Mouse (Mus musculus): ENCODE results near the gene Usp51.
"Not testable (repeated sequence)": the region's sequence is repeated elsewhere in the genome, so short reads cannot be mapped to it uniquely, and the experiment has no call there.

The Usp51 gene

DNA sequence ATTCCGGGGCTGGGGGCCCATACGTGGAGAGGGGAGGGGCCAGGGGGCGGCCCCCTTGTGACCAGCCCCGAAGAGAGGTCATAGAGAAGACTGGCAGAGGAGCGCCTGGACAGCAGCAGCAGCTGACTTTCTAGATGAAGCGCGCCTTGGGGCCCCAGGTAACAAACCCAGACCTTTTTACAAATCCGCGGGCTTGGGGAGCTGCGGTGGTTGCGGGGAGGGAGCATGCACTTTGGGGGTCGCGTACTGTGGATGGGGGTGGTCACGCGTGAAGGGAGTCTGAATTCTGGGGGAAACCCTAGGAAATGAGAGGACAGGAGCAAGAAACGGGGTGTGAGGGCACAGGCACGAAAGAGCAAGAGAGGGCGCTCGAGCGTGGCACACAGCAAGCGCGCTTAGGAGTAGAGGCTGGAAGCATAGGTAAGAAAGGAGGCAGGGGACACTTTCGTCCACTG is at the start of gene Usp51:
Usp51 (plus strand) TSS at position 83 of the 455 bp plus-strand sequence.
- DNase-seq (ENCODE audit: low spot score) = no peak

DNA sequence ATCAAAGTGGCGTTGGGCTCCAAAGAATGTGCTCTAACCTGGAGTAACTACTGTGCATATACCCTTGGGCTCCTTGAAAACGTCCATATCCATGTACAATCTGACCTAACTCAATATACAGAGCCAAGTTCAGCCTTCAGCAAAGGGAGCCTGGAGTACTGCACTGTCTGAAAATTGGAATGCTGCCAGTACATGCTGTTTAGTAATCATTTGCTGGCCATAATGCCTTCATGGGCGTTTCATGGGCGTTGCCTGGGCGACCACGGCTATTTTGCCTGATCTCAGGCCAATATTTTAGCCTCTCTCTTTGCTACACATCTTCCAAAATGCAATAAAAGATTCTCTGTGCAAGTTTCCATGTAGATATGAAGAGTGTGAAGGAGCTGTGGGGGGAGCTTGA is 36.7 kb upstream of the Usp51 start:
- no peak for DNase-seq (ENCODE audit: low spot score)

DNA sequence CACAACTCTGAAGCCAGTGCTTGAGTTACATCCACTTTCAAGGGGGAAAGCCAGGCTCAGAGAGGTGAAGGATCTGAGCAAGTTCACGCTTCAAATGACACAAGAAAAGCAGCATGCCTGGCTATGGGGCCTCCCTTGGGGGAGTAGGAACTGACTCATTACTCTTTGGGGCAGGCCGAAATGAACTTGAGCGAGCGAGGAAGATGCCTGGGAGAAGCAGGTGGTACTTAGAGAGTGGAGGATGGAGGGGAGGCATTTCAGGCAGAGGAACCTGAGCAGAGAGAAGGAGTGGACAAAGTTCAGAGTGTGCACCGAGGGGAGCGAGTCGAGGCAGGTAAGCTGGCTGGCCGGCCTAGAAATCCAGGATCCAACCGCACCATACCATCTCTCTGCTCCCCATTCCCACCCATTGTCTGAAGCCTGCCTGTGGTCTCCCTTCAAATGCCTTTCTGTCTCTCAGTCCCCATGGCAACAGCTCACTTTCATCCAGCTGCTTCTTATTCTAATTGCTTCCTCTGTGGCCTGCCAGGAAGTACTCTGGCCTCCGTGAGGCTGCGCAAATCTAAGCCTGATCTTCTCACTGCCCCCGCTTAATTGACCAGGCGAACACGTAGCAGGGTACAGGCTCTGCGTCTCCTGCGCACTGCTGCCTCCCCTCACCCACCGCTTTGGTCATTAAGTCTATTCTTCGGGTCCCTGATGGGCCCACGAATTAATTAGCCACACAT is 32.6 kb upstream of the Usp51 start:
- not testable (repeated sequence) for DNase-seq (ENCODE audit: low spot score)

DNA sequence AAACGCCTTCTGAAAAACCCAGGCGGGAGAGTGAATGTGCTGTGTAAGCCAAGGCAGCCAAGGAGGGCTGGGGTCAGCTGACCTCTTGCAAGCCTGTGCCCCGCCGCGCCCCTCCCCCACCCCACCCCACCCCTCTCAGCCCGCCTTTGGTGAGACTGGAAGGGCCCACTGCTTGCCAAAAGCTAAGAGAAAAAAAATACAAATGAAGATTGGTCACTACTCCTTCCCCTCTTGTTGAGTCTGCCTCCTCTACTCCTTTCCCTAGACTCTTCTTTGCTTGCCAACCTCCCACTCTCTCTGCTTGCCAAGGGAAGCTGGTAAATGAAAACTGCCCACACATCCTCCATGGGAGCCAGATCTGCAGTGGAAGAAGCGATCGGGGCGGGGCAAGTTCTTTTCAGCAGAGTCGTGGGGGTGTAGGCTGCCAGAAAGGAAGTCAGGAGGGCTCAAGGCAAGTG is 32.0 kb upstream of the Usp51 start:
- no peak for DNase-seq (ENCODE audit: low spot score)

DNA sequence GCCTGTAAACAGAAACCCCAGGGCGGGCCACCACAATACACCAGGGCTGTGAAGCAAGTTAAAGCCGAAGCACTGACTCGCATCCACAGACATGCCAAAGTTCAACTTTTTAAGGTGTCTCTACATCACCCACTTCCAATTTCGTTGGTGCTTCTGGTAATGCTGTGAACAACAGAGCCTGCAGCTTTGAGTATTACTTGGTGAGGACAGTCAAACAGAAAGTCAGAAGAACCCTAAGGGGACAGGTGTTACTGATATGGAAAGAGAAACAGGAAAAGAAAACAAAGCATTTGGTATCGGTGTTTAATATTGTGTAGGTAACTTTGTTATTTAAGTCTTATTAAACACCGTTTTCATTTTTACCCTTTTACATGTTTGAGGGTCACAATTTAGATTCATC is 29.7 kb upstream of the Usp51 start:
- no peak for DNase-seq (ENCODE audit: low spot score)

DNA sequence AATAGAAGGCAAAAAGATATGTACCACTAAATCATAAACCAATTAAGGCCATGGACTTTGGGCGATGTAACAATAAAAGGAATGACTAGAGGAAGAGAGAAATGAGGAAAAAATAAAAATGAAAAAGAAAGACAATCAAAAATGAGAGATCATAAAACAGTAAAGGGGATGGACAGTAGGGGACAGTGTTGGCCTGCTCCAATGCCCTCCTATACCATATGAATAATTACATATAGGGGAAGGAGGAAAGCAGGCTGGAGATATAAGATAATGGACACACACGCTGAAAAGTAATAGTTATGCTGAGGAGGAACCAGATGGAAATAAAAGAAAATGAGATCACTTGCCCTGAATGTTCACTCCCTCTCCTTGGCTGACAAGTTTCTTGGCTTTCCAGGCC is 21.3 kb upstream of the Usp51 start:
- DNase-seq (ENCODE audit: low spot score) = no peak

DNA sequence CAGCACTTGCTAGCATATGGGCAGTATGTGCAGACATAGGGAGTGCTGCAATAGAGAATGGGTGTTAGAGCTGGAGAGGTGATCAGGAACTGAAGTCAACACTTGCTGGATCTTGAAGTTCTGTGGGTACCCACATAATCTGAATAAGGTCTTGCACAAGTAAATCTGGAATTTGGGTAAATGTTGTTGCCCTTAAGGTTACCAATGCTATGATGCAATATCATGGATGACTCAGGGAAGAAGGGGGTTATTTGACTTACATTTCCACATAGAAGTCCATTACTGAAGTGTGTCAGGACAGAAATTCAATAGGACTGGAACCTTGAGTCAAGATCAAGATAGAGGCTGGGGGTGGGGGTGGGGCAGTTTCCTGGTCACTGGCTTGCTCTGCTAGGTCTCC is 16.4 kb upstream of the Usp51 start:
- not testable (repeated sequence) for DNase-seq (ENCODE audit: low spot score)

DNA sequence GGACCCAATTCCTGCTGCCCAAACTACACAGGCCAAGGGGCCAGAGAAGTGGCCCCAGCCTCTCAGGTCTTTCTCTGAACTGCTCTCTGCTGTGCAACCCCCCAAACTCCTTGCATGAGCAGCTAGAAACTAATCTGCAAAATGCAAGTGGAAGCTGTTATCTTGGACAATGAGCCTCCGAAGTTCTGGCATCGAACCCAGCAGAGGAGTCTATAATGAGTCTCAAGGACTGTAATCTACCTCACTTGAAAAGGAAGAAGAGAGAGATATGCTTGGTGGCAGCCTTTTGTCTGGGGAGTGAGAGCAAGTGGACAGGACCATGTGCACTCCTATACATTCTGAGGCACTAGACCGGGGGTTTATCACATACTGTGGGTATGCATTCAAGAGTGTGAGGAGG is 10.2 kb upstream of the Usp51 start:
- not testable (repeated sequence) for DNase-seq (ENCODE audit: low spot score)

DNA sequence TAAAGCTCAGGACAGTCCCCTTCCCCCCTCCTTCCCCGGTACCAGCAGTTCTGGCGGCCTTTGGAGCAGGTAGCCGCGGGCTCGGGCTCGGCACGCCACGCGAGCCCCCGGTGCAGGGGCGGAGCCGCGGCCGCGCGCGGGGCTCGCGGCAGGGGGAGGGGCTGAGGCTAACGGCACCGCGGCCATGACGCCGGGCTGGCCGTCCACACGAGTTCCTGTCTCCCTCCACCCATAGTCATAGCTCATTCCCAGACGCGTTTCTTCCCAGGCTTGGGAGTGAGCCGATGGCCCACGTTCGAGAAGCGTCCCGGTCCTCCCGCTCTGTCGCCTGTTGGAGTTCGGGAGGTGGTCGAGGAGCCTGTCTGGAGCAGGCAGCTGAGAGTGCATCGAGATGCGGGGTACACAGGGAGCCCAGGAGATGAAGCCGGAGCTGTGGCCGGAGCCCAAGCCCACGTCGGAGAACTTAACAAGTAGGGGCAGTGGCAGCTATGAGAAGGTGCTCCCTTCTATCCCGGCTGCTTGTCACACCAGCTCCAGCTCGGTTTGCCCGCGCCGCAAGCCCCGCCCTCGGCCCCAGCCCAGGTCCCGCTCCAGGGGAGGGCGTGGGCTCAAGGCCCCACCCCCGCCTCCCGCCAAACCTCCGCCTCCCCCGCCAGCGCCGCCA is 884 bp downstream of the Usp51 start:
- DNase-seq (ENCODE audit: low spot score) = no peak

DNA sequence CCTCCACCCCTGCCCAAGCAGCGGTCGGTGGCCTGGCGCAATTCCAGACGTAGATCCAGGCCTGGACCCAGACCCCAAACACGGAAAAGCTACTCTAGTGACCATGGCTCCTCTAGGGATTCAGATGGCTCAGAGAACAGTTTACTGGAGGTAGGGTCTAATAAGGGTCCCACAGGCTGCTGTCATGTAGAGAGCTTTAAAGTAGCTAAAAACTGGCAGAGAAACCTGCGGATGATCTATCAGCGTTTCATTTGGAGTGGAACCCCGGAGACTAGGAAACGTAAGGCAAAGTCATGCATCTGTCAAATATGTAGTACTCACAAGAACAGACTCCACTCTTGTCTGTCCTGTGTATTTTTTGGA is 1.4 kb downstream of the Usp51 start:
- no peak for DNase-seq (ENCODE audit: low spot score)

DNA sequence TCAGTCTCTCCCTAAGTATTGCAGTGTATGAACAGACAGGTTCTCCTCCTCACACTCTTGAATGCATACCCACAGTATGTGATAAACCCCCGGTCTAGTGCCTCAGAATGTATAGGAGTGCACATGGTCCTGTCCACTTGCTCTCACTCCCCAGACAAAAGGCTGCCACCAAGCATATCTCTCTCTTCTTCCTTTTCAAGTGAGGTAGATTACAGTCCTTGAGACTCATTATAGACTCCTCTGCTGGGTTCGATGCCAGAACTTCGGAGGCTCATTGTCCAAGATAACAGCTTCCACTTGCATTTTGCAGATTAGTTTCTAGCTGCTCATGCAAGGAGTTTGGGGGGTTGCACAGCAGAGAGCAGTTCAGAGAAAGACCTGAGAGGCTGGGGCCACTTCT is 19.0 kb downstream of the Usp51 start:
- not testable (repeated sequence) for DNase-seq (ENCODE audit: low spot score)

DNA sequence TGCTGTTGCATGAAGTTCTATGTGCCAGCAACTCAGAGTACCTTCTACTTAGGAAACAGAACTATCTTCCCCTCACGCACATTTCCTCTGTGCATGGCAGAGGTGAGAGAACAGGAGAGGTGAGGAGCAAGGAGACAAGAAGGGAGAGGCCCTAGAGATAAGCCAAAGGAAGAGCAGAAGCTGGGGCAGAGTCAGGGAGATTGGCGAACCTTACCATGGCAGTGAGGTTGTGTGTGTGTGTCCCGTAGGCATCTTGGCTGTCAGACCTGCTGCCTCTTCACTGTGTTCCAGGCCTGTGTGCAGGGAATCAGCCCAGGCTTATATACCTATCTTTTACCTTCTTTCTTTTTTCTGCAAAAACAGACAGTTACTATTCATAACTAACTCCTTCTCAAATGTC is 19.4 kb downstream of the Usp51 start:
- DNase-seq (ENCODE audit: low spot score) = not testable (repeated sequence)

DNA sequence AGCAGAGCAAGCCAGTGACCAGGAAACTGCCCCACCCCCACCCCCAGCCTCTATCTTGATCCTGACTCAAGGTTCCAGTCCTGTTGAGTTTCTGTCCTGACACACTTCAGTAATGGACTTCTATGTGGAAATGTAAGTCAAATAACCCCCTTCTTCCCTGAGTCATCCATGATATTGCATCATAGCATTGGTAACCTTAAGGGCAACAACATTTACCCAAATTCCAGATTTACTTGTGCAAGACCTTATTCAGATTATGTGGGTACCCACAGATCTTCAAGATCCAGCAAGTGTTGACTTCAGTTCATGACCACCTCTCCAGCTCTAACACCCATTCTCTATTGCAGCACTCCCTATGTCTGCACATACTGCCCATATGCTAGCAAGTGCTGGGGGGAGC is 25.3 kb downstream of the Usp51 start:
- DNase-seq (ENCODE audit: low spot score) = not testable (repeated sequence)

DNA sequence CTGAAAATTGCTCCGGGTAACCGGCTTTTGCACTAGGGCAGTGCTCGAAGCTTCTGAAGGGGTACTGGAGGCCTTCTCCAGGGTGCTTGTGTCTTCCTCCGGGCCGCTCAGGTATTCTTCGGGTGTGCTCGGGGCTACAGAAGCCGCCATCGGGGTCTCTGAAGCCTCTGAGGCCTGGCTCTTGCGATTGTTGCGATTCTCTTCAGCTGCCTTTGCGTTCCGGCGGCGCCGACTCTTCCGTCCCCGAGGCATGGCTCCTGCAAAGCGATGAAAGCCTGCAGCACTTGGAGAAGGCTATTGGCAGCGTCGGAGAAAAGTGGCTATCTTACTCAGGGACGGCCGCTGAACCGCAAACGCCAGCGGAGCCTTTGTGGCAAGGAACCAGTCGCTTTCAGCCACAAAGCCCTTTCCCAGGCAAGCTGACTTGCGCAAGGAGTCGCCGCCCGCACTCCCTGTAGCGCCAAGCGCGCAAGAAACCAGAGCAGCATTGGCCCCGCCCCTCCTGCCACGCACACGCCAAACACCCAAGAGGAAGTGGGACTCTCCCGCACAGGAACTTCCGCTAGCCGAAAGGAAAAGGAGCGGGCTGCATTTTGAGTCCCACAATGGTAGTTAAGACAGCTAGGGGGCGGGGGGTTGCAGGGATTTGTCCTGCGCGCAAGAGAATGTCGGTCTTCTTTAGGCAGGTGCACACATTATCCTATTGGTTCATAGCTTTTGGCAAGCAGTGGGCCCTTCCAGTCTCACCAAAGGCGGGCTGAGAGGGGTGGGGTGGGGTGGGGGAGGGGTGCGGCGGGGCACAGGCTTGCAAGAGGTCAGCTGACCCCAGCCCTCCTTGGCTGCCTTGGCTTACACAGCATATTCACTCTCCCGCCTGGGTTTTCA is 31.1 kb downstream of the Usp51 start, which contains the start of gene Mageh1:
Mageh1 (minus strand) TSS at position 489 of the 885 bp plus-strand sequence.
- no peak for DNase-seq (ENCODE audit: low spot score)

DNA sequence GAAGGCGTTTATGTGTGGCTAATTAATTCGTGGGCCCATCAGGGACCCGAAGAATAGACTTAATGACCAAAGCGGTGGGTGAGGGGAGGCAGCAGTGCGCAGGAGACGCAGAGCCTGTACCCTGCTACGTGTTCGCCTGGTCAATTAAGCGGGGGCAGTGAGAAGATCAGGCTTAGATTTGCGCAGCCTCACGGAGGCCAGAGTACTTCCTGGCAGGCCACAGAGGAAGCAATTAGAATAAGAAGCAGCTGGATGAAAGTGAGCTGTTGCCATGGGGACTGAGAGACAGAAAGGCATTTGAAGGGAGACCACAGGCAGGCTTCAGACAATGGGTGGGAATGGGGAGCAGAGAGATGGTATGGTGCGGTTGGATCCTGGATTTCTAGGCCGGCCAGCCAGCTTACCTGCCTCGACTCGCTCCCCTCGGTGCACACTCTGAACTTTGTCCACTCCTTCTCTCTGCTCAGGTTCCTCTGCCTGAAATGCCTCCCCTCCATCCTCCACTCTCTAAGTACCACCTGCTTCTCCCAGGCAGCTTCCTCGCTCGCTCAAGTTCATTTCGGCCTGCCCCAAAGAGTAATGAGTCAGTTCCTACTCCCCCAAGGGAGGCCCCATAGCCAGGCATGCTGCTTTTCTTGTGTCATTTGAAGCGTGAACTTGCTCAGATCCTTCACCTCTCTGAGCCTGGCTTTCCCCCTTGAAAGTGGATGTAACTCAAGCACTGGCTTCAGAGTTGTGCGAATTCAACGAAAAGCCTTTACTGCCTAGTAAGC is 31.9 kb downstream of the Usp51 start:
- DNase-seq (ENCODE audit: low spot score) = not testable (repeated sequence)

Measured in adipocyte (in vitro differentiated cells).